Mouse (Mus musculus) CD8-positive naive resting alpha-beta T cell, adult 2 months (primary cell): ENCODE data around the gene Stx1b.

Experiments
- DNase-seq, 2 experiments: peaks; one replicate each; pipeline ENCODE4 v3.0.0; 2022; ENCODE audit warnings: low read depth in 2 of 2, low spot score in 2 of 2

Gene Stx1b

DNA sequence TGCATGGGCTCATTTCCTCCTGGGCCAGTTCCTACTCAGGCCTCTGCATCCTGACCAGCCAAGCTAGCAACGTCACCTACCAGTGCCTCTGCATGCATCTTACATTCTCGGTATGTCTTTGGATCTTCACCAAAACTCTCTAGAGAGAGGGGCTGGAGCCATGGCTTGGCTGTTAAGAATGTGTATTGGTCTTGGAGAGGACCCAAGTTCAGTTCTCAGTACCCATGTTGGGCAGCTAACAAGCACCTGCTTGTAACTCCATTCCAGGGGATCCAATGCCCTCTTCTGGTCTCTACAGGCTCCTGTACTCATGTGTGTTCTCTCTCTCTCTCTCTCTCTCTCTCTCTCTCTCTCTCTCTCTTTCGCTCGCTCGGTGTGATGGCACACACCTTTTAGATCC lies 6.6 kb downstream of the Stx1b start:
- no peak for DNase-seq

DNA sequence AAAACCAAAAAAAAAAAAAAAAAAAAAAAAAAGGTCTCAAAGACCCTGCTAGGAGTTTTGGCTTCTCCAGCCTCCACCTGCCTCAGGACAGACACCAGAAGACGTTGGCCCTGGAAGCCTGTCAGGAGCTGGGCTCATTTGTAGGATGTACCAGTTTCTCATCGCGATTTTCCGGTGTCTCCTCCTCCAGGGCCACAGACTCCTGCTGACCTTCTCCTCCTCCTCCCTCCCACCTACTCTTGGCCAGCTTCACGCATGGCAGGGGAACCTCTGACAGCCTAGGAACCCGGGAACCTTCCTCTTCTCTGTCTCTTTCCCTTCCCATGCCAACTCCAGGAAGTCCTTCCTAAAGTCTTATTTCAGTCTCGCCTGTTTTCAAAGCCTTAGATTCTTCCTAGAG lies 7.3 kb downstream of the Stx1b start:
- DNase-seq: no peak

DNA sequence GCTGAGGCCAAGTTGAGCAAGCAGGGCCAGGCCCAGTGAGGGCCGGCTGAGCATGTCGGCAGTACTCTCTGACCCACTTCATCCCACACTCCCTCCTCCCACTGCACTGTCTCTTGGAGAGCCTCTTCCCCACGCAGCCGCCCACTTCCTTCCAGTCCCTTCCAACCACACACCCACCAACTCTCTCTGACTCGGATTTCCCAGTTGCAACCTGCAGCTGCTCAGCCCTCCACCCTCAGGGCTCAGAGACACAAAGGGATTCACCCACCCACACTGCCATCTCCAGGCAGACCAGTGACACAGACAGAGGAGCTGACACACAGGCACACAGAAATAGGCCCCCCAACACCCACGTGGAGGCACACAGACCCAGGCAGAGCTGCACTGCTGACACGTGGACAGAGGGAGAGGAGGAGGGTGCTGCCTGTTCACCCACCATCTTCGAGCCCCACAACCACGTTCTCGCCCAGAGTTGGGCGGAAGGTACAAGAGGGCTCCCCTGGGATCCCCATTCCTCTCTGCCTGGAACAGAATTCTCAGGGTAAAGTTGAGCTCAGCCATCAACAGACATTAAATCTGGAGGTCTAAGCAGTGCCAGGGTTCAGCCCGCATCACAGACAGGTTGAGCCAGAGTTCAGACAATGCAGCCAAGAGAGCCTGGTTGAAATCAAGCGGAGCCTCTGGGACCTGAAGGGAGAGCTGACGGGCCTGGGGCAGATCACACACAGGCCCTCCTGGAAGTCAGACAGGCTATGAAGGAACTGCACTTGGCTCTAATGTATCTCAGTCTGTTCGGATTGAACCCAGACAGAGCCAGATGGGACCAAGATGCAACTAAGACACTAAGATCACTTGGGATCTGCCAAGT lies 8.2 kb downstream of the Stx1b start:
- no peak for DNase-seq

DNA sequence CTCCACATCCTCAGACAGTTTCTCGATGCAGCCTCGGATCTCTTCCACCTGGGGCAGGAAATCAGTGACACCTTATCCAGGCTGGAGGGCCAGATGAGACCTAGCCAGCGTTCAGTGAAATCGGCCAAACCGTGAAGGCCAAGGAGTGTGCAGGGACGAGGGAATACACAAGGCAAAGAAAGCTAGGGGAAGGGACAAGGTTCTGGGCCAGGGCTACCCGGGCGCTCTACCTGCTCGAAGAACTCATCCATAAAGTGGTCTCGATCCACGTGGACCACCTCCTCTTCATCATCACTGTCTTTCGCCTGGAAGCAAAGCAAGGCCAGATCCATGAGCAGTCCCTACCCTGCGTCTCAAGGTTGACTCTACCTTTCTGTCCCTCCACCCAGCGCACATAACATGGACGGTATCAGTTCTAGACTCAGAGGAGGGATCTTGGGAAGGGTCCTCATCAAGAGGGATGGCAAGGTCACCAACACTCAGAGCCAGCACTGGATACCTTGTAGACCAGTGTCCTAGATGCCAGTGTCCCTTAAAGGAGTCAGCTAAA lies 9.2 kb downstream of the Stx1b start:
- no peak for DNase-seq

DNA sequence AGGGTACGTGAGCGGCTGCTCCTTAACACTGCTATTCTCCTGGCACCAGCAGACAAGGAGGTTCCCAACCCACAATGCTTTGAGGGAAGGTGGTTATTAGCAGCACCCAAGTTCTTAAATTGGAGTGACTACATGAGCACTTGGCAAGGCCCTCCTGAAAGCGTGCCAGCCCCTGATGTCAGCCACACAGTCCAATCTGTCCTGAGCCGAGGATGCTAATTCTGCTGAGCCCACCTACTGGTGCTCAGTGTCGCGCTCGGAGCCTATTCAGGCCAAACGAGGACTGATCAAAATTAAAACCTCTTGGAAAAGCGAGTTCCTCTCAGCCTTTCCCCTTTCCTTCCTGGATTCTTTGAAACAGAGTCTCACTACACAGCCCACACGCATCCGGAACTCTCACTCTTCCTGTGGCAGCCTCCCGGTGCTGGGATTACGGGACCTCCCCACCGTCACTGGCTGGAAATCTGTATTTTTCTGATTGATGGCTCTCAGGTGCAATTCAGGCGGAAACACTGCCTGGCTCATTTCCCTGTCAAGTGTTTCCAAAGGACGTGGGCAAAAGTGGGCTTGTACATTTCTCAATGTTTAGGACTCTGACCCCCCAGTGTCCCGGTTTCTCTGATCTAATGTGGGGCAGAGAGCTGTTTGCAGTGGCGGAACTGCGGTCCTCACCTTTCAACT lies 10.0 kb downstream of the Stx1b start:
- DNase-seq: no peak

DNA sequence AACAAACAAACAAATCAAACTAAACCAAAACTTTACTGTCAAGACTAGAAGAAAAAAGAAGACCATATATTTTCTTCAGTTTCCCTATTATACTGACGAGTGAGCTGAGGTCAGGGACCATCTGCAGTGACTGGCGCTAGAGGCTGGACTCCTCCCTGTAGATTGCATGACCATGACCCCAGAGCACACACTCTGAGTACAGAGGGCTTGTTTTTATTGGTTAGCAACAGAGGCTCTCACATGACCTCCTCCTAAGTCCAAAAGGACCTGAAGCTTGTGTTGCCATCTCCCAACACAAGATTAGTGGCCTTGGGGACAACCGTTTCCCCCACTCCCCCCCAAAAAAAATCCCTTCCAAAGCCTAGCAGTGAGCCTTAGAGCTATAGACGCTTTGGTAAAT lies 10.5 kb downstream of the Stx1b start:
- no peak for DNase-seq

DNA sequence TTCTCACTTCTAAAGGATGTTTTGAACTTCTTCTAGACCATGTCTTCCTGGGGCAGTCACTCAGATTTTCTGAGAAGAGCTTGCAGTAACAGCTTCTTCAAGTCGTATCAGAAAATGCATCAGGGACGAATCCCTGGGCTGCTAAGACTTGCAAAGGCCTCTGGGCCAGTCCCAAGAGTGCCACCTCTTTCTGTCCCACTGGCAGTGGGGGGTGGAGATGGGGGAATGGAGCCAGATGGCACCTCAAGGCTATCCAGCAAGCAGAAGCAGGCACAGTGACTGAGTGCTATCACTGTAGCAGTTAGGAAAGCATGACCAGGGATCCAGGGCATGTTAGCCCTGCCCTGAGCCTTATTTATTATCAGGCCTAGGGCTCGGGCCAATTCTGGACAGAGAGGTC lies 12.1 kb downstream of the Stx1b start:
- no peak for DNase-seq

DNA sequence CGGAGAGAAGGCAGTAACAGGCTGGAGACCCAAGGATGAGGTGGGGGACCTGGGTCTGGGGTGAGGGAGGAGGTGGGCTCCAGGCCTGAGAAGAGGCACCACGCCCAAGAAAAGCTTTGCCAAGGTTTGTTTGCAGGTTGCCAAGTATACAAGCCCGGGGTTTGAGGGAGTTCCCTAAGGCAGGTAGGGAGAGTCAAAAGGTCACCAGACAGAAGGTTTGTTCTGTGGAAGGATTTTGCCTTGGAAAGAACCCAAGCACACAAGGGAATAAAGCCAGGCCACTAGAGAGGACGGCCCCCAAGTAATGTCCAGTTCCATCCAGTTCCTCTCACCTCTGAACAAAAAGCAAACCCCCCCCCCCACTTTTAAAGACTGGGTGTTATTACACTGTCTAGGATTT lies 13.1 kb downstream of the Stx1b start:
- no peak for DNase-seq

DNA sequence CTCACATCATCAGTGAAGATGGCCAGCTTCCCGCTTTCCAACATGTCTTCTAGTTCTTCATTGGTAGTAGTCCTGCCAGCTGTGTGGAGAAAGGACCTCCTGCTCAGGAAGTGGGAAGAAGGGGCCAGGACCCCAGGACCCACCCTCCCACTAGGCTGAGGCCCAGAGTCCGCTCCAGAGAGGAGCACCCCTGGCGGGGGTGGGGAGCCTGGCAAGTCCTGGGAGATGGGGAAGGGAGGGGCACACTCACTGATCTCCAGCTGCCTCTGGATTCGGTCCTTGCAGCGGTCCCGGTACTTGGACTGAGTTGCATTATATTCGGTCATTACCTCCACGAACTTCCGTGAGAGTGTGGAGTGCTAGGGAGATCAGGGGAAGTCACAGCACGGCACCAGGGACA lies 13.7 kb downstream of the Stx1b start:
- no peak for DNase-seq

DNA sequence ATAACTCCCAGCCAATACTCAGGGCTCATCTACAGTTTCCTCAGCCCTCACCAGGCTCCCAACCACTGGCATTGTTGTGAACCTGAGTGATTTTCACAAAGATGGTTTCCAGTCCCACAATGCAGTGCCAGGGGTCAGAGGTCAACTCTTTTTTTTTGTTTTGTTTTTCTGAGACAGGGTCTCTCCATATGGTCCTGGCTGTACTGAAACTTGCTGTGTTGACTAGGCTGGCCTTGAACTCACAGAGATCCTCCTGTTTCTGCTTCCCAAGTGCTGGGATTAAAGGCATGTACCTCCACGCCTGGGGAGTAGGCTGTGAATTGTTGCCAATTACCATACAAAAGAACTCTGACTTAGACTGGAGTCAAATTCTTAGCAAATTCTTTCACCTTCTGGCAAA lies 14.5 kb downstream of the Stx1b start:
- DNase-seq: no peak

DNA sequence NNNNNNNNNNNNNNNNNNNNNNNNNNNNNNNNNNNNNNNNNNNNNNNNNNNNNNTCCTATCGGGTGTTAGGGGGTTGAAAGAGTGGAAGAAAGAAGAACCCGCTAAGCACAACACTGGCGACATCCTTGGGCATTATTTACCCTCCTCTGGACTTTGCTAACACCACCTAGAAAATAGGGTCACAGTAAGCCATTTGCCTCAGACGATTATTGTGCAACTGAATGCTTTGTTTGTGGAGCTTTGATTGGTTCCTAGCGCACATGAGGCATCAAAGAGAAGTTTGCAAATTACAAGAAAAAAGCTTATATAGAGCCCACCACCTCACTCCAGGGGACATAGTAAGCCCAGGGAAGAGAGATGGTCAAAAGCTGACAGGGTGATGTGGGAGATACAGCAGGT lies 15.5 kb downstream of the Stx1b start:
- DNase-seq: no peak

DNA sequence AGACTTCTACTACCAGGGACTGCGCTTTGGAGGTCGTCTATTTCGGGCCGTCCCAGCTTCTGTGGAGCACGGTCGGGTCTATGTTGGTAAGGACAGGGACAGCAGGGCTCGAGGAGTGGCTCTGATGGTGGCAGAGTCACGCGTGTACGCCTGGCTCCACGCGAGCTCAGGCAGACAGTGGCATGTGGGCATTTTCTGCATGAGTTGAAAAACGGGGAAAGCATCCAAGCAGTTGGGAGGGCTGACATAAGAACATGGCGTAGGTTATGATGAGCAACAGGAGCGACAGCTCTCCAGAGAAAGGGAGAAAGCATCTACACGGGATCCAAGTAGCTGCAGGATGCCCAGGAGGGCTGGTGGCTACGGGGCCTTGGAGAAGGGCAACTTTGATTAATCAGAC lies 22.0 kb downstream of the Stx1b start:
- no peak for DNase-seq

DNA sequence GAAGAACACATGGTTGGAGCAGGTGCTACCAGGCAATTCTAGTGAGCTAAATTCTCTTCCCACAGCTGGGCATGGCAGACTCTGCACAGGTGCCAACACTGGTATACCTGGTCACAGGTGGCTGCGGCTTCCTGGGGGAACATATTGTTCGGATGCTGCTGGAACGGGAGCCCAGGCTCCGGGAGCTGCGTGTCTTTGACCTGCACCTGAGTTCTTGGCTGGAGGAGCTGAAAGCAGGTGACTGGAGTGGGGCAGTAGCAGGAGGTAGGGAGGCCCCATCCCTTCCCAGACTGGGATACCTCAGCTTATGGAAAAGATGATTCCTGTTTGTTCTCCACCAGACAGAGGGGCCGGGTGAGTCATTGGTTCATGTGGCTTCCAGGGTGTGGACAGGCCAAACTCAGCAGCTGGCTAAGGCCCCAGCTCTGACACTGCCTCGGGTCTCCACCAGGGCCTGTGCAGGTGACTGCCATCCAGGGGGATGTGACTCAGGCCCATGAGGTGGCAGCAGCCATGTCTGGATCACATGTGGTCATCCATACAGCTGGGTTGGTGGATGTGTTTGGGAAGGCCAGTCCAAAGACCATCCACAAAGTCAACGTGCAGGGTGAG lies 23.2 kb downstream of the Stx1b start:
- DNase-seq: no peak

DNA sequence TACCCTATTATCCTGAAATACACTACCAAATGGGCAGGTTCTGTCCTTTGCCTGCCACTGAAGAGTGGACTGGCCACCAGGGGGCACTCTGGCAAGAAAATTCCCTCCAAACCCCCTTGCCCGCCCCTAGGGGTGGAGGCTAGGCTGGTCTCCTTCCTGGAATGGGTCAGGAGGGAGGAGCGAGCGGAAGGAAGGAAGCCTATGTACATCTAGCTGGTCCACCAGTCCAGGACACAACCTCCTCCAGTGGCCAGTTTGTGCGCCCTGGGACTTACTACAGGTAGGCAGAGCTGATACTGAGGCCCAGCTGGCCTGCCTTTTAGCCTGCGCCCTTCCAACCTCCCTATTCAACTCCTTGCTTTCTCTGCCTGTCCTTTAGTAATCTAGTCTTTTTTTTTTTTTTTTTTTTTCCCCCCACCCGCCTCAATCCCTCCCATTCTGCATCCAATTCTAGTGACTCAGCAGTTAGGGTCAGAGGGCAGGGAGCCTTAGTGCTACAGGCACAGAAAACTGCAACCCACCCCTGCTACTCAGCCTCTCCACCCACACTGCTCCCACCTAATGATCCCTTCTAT lies 23.8 kb downstream of the Stx1b start, which contains the start of gene Hsd3b7:
Gene Hsd3b7, plus strand, starts transcription at position 170 of the 575 bp plus-strand sequence.
- peak; percentile 66 to 81 for DNase-seq

DNA sequence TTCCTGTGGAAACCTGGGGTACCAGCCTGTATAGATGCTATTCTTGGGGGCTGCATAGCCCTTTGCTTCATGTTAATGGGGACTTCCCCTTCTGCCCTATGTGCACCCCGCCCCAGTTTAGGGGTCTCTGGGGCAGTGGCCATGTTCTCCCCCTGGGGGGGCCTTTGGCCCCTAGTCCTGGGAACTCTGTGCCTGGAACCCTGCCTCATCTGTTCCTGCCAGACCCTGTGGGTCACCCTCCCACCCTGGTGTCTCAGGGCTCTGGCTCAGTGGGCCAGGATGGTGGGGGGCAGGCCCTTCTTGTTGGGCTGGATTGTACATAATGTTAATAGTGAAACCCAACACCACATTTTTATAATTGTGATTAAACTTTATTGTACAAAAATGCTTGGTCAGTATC lies 24.6 kb downstream of the Stx1b start:
- no peak for DNase-seq

DNA sequence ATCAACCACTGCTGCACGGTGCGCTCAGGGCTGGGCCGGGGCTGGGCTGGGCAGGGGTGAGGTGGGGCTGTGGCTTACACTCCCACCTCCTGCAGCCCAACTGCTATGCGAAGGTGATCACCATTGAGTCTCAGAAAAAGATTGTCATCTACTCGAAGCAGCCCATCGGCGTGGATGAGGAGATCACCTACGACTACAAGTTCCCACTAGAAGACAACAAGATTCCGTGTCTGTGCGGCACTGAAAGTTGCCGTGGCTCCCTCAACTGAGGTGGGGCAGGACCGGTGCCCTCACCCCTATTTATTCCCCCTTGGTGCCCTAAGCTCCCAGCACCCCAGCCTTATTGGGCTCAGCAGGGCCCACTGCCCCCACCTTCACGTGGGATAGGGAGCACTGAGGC lies 25.1 kb downstream of the Stx1b start:
- no peak for DNase-seq

DNA sequence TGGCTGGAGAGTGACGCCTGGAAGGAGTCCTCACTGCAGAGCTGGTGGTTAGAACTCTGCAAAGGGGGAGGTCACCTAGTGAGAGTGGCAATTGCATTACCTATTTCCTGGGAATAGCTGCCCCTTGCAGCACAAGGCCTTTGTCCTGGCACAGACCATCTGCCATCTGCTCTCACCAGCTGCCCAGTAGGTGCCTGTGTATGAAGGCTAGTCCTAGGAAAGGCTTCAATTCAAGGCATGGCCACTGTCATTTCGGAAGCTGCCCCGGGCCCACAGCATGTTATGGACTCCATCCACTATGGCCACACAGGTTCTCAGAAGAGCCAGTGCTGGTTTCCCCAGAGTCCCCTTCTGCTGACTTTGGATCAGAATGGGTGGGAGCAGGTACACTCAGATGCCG lies 25.8 kb downstream of the Stx1b start:
- DNase-seq: no peak

DNA sequence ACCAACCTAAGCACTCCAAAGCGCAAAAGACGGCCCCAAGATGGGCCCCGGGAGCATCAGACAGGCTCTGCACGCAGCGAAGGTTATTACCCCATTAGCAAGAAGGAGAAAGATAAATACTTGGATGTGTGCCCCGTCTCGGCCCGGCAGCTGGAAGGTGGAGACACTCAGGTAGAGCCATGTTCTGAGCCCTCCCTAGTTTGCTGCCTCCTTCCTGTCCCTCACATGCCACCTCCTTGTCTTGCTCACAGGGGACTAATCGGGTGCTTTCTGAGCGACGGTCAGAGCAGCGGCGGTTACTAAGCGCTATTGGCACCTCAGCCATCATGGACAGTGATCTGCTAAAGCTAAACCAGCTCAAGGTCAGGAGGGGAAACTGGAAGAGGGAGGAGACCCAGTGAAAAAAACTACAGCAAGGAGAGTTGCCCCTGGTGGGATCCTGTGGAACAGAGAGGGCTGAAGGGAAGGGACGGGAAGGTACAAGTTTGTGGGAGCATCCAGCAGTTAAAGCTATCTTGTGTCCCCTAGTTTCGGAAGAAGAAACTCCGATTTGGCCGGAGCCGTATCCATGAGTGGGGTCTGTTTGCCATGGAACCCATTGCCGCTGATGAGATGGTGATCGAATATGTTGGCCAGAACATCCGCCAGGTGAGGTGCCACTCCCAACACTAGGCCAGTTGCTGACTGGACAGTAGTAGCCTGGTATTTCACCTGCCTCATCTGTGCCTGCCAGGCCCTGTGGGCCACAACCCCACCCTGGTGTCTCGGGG lies 27.1 kb downstream of the Stx1b start:
- DNase-seq: no peak

DNA sequence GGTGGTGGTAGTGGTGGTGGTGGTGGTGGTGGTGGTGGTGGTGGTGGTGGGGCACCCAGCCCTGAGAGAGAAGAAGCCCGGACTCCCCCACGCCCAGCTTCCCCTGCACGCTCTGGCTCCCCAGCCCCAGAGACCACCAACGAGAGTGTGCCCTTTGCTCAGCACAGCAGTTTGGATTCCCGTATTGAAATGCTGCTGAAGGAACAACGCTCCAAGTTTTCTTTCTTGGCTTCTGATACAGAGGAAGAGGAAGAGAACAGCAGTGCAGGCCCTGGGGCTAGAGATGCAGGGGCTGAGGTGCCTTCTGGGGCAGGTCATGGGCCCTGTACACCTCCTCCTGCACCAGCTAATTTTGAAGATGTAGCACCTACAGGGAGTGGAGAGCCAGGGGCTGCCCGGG lies 39.0 kb downstream of the Stx1b start, which contains the start of gene Gm49388:
Gene Gm49388, plus strand, starts transcription at position 301 of the 400 bp plus-strand sequence.
- no peak for DNase-seq

DNA sequence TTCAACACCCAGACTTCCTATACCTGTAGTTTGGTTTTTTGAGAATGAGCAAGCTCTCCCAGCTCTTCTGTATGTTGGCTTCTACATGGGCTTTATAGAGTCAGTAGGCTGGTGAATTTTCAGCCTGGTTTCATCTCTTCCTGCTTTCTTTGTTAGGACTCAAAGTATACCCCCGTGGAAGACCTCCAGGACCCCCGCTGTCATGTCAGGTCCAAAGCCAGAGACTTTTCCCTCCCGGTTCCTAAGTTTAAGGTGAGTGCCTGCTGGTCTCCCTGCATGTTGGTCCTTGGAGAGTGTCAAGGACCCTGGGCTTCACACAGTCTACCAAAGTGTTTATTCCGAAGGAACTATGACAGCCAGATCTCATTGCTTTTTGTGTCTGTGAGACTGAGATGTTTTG lies 46.0 kb downstream of the Stx1b start:
- no peak for DNase-seq
